Mouse (Mus musculus) cerebellum, postnatal 25 days (tissue): ENCODE data around the gene Osbpl8.
A peak's percentile ranks its signal among the peaks of the same experiment; 100 is the strongest.

Source experiments
- DNase-seq, 2 experiments: peaks; one replicate each; pipeline ENCODE4 v3.0.0; 2021; ENCODE audit warnings: mixed read lengths in 2 of 2

Osbpl8 gene

DNA sequence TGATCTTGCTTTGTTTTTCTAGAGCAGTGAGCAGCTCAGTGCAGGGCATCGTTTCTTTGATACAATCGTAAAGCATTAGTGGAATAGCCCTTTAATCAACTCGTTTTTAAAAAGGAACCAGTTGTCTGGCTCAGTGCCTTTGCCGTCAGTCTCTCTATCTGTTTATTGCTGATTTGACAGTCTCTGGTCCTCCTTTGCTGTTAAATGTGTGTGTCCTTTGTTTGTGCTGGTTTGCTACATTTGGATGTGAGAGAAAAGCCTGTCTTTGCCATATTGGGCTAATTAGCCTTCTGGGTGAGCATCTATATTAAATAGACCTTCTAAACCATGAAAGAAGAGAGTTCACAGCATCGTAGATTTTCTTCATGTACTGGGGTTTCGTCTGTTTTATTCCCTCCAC, 83.6 kb downstream of the Osbpl8 start:
- no peak for DNase-seq

DNA sequence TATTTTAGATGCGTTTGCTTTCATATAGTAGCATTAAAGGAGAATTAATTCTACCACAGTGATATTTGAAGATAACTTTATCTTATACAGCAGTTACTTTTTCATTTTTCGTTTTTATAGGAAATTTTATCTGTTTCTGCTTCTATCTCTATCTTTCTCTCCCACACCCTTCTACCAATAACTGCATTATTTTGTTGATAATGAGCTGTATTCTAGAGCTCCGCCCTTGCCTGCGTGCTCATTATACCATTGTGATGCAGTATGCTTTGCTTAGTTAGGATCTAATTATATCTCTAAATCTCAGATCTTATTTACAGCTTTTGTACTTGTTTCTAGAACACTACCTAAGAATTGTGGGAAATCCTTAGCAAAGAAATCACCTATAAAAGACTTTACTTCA, 85.6 kb downstream of the Osbpl8 start:
- no peak for DNase-seq

DNA sequence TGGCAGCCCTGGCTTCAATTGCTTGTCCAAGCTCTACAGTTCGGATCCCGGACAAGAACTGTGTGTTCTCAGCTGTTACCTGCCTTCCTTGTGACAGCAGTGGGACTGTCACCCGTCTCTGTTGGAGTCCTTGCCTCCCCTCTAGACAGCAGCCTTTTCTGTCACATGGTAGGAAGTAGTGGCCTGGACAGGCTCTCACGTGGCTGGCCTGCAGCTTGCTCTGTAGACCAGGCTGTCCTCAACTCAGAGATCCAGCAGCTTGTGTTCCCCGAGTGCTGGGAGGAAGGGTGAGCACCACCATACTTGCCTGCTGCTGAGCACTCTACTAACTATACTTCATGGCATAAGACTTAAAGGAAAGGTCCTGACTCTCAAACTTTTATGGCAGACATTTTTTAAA, 87.1 kb downstream of the Osbpl8 start:
- no peak for DNase-seq

DNA sequence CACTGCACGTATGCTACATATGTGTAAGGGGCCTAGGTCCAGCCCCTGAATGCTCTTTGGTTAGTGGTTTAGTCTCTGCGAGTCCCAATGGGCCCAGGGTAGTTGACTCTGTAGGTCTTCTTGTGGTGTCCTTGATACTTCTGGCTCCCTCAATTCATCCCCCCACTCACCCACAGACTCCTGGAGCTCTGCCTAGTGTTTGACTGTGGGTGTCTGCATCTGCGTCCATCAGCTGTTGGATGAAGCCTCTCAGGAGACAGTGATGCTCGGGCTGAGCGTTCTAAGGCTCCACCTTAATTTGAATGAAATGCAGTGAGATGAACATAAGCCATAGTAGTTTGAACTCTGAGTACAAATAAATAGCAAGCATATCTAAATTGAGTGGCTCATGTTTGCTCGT, 90.7 kb downstream of the Osbpl8 start:
- no peak for DNase-seq

DNA sequence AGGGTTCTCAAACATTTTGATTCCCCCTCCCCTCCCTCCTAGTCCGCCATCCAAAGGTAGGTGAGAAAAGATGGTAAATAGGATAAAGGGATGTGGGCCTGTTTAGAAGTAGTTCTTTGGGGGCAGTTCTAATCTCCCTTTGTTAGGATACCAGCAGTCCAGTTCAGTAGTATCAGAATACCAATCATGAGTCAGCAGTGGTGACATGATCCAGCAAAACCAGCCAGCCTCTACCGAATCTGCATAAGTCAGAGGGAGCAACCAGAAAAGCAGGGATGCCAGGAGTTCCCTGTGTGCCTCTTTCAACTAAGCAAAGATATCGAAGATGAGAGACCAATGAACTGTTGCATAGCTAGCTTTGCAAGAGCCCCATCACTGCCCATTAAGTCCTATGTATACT, 91.6 kb downstream of the Osbpl8 start:
- no peak for DNase-seq

DNA sequence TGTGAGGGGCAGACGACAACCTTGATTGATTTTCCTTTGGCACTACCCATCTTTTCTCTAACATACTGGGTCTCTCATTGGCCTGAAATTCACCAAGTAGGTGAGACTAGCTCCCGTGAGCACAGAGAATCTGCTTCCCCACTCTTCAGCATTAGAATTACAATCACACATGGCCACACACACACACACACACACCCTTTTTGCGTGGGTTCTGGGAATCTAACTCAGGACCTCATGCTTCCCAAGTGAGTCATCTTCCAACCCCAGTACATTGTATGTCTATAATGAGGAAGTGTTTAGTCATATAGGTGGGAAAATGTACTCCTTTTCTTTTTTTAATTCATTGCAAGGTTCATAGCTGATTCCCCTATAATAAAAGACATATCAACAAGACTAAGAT, 92.8 kb downstream of the Osbpl8 start:
- no peak for DNase-seq

DNA sequence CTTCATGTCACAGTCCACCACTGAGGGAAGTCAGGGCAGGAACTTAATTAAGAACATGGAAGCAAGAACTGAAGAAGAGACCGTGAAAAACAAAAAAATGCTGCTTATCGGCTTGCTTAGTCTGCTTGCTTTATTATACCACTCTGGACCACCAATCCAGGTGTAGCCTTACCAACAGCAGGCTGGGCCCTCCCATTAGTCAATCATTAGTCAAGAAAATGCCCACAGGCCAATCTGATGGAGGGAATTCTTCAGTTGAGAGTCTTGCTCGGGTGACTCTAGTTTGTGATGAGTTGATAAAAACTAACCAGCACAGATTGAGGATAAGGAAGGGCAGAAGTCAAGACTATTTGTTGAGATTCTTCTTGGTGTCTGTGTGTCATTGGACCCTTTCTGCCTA, 93.7 kb downstream of the Osbpl8 start:
- DNase-seq = no peak

DNA sequence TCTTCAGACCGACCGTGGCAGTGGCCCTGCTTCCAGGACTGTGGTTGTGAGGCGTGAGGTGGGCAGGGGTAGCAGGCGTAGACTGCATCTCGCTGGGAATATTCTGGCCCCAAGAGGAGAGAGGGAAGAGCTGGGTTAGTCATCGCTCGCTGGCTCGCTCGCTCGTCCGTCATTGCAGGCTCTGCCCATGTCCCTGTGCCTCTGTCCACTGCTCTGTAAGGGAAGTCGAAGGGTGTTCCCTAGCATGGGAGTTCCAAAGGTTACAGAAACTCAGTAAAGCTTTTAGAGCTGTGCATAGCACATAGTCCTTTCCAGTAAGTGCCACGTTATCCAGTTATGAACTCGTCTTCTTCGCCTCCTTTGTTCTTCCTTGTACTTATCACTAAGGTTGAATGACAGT, 107.1 kb downstream of the Osbpl8 start:
- no peak for DNase-seq

DNA sequence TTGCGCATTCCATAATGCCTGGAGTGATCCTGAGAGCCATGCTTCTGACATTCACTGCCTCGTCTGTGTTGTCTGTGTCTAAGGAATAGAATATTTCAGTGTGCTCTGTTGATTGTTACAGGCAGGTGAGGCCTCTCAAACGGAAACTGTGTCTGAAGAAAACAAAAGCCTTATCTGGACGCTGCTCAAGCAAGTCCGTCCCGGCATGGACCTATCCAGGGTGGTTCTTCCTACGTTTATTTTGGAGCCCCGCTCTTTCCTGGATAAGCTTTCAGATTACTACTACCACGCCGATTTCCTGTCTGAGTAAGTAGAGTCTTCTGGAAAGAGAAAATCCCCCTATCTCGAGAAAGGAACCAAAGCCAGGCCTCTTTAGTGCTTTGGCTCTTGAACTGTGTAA, 108.4 kb downstream of the Osbpl8 start:
- DNase-seq = no peak

DNA sequence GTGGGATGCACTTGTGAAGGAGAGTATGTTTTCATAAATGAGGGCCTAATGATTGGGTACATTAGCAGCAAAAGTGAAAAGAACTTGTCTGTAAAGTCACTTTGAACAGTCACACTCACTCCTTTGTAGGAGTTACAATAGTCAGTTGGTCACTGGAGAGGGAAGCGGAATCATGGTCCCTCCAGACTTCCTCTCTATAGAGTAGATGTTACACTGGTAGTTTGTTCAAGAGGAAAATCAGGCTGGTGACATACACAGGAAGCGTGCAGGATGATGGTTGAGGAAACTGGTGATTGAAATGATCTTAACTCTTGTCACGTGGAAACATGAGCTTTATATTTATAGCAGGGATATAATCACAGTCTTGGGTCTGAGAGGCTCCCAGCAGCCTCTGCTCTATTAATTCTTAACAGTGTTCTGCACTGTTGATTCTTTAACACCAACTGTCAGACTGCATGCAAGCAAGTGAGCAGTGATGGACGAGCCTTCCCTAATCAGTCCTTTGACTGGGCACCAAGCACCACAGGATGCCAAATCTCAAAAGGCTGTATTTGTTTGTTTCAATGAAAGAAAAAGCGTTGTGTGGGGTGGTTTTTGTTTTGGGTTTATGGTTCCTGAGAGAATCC, 109.0 kb downstream of the Osbpl8 start:
- DNase-seq = no peak

DNA sequence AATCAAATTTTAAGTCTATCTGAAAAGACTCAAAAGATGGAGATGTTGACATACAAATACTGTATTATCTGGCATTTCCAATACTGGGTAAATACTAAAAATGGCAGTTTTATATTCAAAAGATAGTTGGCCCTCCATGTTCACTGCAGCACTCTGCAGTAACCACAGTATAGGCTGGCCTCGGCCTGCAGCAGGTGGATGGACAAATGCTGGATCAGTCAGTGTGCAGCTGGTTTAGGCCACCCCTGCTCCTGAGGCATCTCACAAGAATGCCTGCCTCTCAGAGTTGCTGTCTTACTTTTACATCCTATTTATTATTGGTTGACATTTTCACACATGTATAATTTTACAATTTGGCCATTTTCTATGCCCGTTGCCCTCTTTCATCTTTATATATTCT, 111.3 kb downstream of the Osbpl8 start:
- DNase-seq = no peak

DNA sequence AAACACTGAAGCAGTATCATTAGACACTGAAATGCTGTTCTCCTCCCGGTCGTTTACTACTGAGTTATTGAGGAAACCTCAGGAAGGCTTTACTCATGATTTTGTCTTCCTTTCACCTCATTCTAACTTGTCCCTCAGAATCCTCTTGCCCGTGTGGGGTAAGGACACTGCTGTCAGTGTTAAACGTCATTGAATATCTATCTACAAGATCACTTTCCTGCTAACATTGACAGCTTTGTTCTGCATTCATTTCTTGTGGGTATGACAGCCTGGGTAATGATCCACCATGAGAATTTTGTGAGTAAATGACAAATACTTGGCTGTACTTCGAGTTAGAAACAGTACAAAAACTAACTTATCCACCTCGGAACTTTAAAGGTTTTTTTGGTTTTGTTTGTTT, 133.1 kb downstream of the Osbpl8 start:
- DNase-seq = no peak

DNA sequence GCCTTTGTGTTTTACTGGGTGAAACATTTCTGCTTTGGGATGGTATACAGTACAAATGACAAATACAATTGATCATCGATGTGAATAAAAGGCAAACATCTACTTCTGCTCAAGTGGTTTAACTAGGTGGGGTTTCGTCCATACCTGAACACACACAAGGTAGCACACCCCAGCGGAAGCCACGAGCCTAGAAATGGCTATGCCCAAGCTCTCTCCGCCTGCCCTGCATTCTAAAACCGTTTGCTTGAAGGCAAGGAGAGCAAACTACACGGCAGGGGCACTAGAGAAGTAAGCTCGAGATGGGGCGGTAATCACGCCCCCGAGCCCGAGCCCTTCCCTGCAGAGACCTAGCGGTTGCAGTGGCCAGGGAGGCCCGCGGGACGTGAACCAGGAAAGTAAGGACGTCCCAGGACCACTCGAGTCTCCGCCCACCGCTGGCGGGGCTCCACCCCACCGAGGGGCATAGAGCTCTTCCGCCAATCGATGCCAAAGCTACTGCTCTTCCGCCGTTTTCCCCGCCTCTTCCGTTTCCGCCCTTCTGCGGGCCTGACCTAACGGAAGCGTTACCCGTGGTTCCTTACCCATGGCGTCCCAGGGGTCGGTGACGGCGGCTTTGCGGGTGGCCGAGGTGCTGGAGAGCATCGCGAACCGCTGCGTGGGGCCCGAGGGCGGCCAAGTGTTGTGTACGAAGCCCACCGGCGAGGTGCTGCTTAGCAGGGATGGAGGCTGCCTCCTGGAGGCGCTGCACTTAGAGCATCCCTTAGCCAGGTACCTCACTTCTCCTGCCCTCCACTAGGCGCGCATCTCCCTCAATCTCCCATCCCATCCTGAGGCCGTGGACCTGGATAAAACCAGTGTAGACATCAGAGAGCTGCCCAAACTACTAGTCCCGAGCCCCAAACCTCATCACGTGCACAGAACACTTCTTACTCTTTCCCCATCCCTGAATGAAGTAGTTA, 133.9 kb downstream of the Osbpl8 start, which contains the start of gene Bbs10:
TSS of gene Bbs10 (plus strand) at position 540 of the 959 bp plus-strand sequence.
- peak; percentile 96 to 99 for DNase-seq

DNA sequence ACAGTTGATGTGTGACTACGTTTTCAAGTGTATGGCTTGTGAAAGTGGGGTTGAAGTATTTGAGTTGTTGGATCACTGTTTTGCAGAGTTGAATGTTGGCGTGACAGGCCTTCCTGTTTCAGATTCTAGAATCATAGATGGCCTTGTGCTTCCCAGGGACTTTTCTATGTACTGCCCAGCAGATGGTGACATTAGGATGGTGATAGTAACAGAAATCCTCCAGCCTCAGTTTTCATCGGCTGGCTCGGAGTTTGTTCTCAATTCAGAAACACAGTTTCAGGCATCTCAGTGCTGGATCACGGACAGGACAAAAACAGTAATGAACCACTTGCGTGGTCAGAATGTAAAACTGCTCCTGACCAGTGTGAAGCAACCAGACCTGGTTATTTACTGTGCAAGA, 135.0 kb downstream of the Osbpl8 start:
- peak in 1 of 2 experiments; percentile 16 for DNase-seq

DNA sequence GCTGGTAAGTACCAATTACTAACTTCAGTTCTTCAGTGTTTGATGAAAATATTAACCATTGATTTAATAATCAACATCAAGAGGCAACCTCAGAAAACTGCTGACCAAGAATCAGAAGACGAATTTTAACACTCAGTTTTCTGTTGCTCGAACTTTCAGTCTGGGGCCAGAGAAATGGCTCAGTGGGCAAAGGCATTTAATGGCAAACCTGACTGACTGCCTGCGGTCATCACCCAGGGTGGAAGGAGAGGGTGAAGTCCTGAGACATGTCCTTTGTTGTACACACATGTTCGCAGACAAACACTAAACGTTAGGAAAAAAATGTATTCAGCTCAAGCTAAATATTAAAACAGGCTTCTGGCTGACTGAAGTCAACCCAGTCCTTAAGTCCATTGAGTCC, 136.5 kb downstream of the Osbpl8 start:
- no peak for DNase-seq

DNA sequence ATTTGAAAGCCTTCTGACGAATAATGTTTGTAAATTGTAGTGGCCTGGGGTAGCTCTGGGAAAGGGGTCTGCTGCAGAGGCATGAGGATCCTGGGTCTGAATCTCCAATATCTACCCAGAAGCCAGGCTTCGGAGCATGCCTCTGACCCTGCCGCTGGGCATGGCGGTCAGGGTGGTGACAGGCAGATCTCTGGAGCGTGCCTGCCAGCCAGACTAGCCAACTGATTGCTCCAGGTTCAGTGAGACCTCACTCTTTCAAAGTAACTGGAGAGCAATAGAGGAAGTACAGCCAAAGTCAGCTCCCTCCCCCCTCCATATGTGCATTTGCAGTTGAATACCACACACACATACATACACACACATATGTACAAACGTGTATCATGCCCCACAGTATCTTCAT, 137.9 kb downstream of the Osbpl8 start:
- no peak for DNase-seq

DNA sequence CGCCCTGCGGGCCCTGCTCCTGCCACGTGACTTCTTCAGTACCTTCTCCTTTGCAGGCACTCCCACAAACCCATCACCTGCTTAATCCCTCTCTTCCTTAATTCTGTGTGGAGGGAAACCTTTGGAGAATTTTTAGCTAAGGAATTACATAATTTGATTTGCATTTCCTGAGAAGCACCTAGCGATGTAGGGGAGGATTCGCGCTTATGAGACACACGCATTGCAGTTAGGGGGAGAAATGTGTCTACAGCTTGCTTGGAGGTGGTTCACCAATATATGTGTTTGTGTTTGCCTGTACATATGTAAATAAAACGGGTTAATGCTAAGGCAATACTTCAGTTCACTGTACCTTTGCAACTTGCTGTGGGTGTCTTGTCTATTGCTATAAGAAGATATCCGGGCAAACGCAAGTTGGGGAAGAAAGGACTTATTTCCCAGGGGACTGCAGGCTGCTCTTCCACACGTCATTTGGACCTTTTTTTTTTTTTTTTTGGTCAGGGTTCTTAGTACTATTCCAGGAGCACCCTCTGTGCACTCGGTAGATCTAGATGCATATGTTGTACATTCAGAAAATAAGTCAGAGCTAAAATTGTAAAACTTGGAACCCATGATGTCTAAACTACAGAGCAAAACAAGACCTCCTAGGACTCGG, 144.4 kb downstream of the Osbpl8 start:
- no peak for DNase-seq

DNA sequence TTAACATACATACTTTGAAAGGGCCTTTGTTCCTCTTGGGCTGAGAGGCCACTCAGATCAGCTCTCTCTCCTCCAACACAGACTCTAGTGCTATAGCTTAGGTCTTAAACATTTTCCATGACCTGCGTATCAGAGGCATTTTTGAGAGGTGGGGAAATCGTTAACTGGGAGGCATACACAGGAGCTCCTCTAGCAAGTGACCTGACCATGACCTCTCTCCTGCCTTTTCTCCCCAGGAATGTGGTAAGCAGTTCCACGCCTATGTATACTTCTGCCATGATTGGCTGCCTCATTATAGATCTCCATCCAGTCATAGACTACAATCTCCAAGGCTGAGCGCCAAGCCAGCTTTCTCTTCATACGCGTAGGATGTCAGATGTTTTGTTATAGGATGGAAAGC, 148.7 kb downstream of the Osbpl8 start:
- no peak for DNase-seq

DNA sequence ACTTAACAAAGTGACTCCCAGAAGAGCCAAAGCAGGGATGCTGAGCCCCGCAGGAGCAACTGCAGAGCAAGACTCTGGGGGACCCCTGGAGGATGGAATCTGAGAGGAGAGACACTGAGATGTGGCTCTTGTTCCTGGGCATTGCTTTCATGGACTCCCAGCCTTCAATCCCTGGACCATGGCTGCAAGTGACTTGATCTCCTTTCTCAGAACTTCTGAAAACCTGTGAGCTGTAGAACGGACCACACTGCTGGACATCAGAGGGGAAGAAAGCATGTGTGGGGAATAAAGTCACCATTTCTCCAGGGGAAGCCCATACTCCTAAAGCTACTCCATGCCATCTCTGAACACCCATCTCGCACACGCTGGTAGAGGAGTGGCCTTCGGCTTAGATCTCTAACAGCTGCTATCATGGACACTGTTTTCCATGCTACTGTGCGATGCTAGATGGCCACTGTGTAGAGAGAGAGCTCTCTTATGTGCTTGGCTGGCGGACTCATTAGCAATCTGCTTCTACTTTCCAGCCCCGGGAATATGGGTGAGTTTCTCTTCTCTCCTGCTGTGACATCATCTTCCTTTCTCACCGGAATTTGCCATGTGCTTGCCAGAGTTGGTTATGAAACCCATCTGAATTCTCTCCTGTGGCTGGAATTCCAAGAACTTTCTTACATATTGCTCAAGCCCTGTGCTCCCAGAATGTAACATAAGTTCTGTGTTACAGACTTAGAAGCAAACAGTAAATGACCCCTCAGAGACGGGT, 150.3 kb downstream of the Osbpl8 start:
- no peak for DNase-seq

DNA sequence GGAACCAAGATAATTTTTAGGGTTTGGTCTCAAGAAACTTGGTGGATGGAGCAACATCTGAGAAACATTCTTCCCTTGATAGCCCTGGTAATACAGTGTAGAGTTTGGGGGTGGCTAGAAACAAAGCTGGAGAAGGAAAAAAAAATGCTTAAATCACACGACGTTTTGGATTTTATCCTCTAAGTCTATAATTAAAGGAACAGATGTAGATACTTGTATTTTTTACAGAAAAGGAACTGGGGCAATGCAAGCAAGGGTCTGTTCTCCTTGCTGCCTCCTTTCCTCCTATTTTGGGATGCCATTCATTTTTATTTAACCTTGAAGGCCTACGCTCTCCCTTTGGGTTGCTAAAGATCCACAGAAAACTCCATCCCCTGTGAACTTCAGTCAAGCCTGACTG, 151.4 kb downstream of the Osbpl8 start:
- DNase-seq = no peak

DNA sequence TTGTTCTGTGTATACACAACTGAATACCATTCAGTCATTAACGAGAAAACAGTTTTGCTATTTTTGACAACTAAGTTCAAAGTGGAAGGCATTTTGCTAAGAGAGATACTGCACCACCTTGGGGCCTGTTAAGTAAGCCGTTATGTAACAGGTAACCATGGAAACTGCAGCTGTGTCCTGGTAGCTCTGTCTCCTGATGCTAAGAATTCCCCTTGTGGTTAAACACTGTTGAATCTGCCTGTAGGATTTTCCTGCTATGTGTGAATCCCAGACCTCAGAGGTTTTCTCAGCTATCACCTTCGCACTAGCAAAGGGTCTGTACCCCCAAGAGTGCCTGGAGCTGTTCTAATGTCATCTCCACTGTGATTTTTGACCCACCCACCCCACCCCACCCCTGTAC, 153.5 kb downstream of the Osbpl8 start:
- DNase-seq = no peak

DNA sequence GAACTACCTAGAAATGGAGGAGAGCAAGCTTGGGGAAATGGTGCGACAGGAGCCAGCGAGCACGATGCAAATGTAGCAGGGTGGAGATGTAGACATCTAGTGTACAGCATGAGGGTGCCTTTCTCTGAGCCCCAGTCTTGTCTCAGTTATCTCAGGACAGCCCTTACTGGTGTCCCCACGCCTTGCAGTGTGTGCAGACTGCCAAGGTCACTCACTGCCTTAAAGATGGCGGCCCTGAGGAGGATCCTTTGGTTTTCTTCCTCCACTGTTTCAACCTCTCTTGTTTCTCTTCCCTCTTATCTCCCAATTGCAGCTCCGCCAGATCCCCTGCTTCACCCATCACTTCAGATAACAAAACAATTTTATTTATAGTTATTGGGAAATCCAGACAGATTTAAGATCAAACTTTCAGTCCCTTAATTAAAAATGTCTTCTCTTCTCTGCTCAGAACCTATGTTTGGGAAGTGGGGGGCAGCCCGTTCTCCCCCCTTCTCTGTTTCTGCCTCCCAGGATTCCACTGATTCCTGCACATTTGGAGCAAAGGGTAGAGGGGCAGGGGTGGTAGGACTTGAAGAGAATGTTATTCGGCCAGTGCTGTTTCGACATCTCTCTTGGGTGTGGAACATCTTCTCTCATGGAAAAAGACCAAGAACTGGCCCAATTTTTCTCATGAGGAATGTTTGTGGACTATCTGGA, 154.4 kb downstream of the Osbpl8 start:
- DNase-seq = no peak
